Mouse (Mus musculus): ENCODE results near the gene Dapk1.

DNA sequence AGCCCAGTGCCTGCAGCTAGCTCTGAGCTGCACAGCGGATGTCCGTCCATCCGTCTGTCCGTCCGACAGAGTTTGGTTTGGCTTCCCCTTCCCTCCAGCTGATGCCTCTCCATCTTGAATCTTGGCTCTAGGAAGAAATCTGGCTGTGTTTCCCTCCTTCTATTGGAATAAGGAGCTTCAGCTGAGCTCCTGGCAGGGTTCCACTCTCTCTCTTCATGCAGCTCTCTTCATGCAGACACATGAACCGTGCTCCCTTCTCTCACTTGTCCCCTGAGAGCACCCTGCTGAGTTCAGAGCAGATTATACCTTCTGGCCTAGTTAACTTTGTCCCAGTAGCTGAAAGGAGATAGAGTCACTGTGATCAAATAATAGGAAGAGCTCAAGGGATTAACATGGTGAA, 83.5 kb downstream of the Dapk1 start:
- TF ChIP-seq GATA1 (IDR thresholded peaks at IDR 0.05; ENCODE audit: borderline replicate concordance, low read length) (no peak), FLI1 (IDR thresholded peaks at IDR 0.05; ENCODE audit: low read length) (no peak)
